Mouse (Mus musculus) olfactory bulb, adult 2 months (tissue): Measurements from ENCODE around the gene Cwc25.

ENCODE experiments used
- CTCF ChIP-seq: fragments of 200-500 bp; IDR thresholded peaks from 2 replicates; pipeline ENCODE4 v1.5.1; 2012; ENCODE audit warnings: low read depth, mild to moderate bottlenecking, low read length, moderate library complexity; ENCODE audit not compliant: insufficient read depth
- POLR2A ChIP-seq: fragments of 200-500 bp; IDR thresholded peaks from 2 replicates; pipeline ENCODE4 v1.6.1; 2012; ENCODE audit warnings: mild to moderate bottlenecking, low read depth, low read length, moderate library complexity; ENCODE audit not compliant: insufficient read depth

DNA sequence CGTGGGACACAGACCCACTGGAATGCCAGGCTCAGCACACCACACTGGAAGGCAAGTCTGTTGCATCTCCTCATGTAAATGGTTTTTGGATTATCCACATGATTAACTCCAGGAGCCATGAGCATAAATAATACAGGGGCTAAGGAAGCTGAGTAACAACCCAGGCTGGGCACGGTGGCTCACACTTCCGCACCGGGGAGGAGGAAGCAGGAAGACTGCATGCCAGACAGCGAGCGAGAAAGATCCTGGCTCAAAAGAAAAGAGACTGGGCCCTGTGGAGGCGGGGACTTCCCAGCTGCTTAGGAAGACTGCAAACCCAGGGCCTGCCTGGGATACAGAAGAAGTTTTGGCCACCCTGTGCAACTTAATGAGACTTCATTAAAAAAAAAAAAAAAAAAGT lies 26.2 kb downstream of the Cwc25 start:
- no peak for TF ChIP-seq CTCF
- TF ChIP-seq POLR2A: no peak
